Mouse (Mus musculus): ENCODE results near the gene Olfr1466. TPM values are rescaled to one million over a fixed set of nuclear protein-coding genes. Genes with fewer than 3 reads are reported as not detected.

Gene Olfr1466
- not detected in 2 replicates for polyA plus RNA-seq (2014; fragmentation: Nextera tagmentation; extraction: Ambion mirVana)

DNA sequence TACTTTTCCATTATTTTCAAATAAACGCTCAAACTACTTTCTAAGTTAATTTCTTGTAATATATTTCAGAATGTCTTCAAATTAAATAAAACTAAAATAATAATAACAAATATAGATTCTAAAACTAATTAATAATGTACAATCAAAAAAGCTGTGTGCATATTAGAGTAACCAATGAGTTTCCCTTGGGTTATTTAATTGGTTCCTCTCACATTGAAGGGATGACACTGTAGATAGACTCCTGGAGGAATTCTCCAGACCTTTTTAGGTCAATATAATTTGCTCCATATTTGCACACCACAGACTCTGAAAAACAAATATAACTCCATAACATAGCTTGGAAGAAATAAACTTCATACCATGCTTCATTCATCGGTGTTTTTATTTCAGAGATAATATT lies at the start of gene Olfr1466:
Gene Olfr1466 (plus strand): TSS at position 301 of the 400 bp plus-strand sequence.
- no peak within 1 kb of the TSS for H3K27ac ChIP-seq (replicated peaks; ENCODE audit: low read depth, low read length)
- H3K9me3 ChIP-seq (ENCODE audit: control insufficient read depth, low read length): peaks cover 4% of the 10 kb centered on the region; the same call in 1 of the 2 replicates
- H3K9ac ChIP-seq (ENCODE audit: low read length): no peak within 1 kb of the TSS
- H3K4me1 ChIP-seq (ENCODE audit: control insufficient read depth, insufficient read depth, low read length): no peaks in the 10 kb centered on the region
- ATAC-seq (ENCODE audit: insufficient number of reproducible peaks, low FRiP score, low TSS enrichment, low read depth): no peak
- no peaks in the 10 kb centered on the region for H3K27me3 ChIP-seq (ENCODE audit: control insufficient read depth, insufficient read depth, low read length)
- 97% methylated on average over 2 of the region's 2 CpGs for WGBS
- no peak within 1 kb of the TSS for H3K4me2 ChIP-seq (ENCODE audit: low read depth, severe bottlenecking)
- H3K36me3 ChIP-seq (ENCODE audit: control insufficient read depth, insufficient read depth, low read length): no peaks in the 10 kb centered on the region
- DNase-seq (ENCODE audit: low spot score): no peak
- no peak within 1 kb of the TSS for H3K4me3 ChIP-seq (ENCODE audit: low read depth, low read length)

DNA sequence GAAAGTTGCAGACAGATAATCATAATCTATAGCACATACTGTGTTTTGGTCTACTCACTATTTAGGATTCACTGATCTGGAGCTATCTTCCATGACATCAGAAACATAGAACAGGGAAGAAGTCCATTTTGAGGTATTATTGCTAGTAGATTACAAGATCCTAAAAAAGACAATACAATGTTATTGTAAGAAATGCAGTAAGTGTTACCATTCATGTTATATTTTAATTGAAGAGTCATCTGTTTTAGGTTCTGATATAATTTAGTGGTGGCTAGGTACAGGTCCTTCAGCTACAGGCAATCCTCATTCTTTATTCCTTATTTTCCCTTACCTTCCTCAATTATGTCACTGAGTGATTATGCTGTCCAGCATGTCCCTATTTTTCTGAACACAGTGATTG lies 23.2 kb upstream of the Olfr1466 start, which contains the start of gene Olfr1465:
Gene Olfr1465 (minus strand): TSS at position 101 of the 400 bp plus-strand sequence.
- Histone ChIP-seq H3K27ac (replicated peaks; ENCODE audit: low read depth, low read length) (no peak within 1 kb of the TSS), H3K36me3 (ENCODE audit: control insufficient read depth, insufficient read depth, low read length) (no peaks in the 10 kb centered on the region), H3K9me3 (ENCODE audit: control insufficient read depth, low read length) (no peaks in the 10 kb centered on the region), H3K9ac (ENCODE audit: low read length) (no peak within 1 kb of the TSS), H3K4me1 (ENCODE audit: control insufficient read depth, insufficient read depth, low read length) (no peaks in the 10 kb centered on the region), H3K4me3 (ENCODE audit: low read depth, low read length) (no peak within 1 kb of the TSS), H3K27me3 (ENCODE audit: control insufficient read depth, insufficient read depth, low read length) (no peaks in the 10 kb centered on the region), H3K4me2 (ENCODE audit: low read depth, severe bottlenecking) (no peak within 1 kb of the TSS)
- DNase-seq (ENCODE audit: low spot score): no peak
- no peak for ATAC-seq (ENCODE audit: insufficient number of reproducible peaks, low FRiP score, low TSS enrichment, low read depth)

DNA sequence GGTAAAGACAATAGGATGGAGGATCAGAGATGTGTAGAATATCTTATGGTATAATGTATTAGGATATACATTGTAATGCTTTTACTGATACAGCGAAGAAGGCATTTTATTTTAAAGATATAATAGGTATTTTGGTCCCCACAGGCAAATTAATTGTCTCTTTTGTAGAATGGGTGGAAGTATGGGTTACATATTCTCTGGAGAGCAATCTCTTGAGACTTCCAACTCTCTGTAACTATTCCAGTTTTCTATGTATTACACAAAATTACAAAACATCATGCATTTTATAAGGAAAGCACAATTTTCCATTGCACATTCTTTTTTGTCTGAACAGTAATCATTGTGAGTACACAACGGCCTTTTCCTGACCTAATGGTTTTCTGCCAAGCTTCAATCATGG lies 23.3 kb downstream of the Olfr1466 start, which contains the start of gene Olfr1467:
Gene Olfr1467 (plus strand): TSS at position 301 of the 400 bp plus-strand sequence.
- Histone ChIP-seq H3K4me1 (ENCODE audit: control insufficient read depth, insufficient read depth, low read length) (no peaks in the 10 kb centered on the region), H3K27me3 (ENCODE audit: control insufficient read depth, insufficient read depth, low read length) (no peaks in the 10 kb centered on the region), H3K9ac (ENCODE audit: low read length) (no peak within 1 kb of the TSS), H3K36me3 (ENCODE audit: control insufficient read depth, insufficient read depth, low read length) (no peaks in the 10 kb centered on the region), H3K4me3 (ENCODE audit: low read depth, low read length) (no peak within 1 kb of the TSS), H3K9me3 (ENCODE audit: control insufficient read depth, low read length) (no peaks in the 10 kb centered on the region), H3K27ac (replicated peaks; ENCODE audit: low read depth, low read length) (no peak within 1 kb of the TSS), H3K4me2 (ENCODE audit: low read depth, severe bottlenecking) (no peak within 1 kb of the TSS)
- WGBS: 86% methylated on average over 2 of the region's 2 CpGs
- ATAC-seq (ENCODE audit: insufficient number of reproducible peaks, low FRiP score, low TSS enrichment, low read depth) (no peak), DNase-seq (ENCODE audit: low spot score) (no peak)

Other genes with a start within 250 kb of the Olfr1466 start
- not detected in 2 replicates for gene Olfr1457, start 241.0 kb upstream of the Olfr1466 start, polyA plus RNA-seq (2014; fragmentation: Nextera tagmentation; extraction: Ambion mirVana)
- not detected in 2 replicates for gene Olfr1458, start 232.1 kb upstream of the Olfr1466 start, polyA plus RNA-seq (2014; fragmentation: Nextera tagmentation; extraction: Ambion mirVana)
- not detected in 2 replicates for gene Olfr1459, start 189.3 kb upstream of the Olfr1466 start, polyA plus RNA-seq (2014; fragmentation: Nextera tagmentation; extraction: Ambion mirVana)
- gene Olfr1461, start 175.9 kb upstream of the Olfr1466 start, polyA plus RNA-seq (2014; fragmentation: Nextera tagmentation; extraction: Ambion mirVana): not detected in 2 replicates
- not detected in 2 replicates for gene Olfr1462, start 153.1 kb upstream of the Olfr1466 start, polyA plus RNA-seq (2014; fragmentation: Nextera tagmentation; extraction: Ambion mirVana)
- gene Olfr1463, start 107.5 kb upstream of the Olfr1466 start, polyA plus RNA-seq (2014; fragmentation: Nextera tagmentation; extraction: Ambion mirVana): not detected in 2 replicates
- not detected in 2 replicates for gene Olfr1465, start 23.3 kb upstream of the Olfr1466 start, polyA plus RNA-seq (2014; fragmentation: Nextera tagmentation; extraction: Ambion mirVana)
- gene Olfr1467, start 23.4 kb downstream of the Olfr1466 start, polyA plus RNA-seq (2014; fragmentation: Nextera tagmentation; extraction: Ambion mirVana): not detected in 2 replicates
- not detected in 2 replicates for gene Olfr1469, start 69.0 kb downstream of the Olfr1466 start, polyA plus RNA-seq (2014; fragmentation: Nextera tagmentation; extraction: Ambion mirVana)
- not detected in 2 replicates for gene Olfr1471, start 104.5 kb downstream of the Olfr1466 start, polyA plus RNA-seq (2014; fragmentation: Nextera tagmentation; extraction: Ambion mirVana)
- not detected in 2 replicates for gene Olfr1472, start 117.2 kb downstream of the Olfr1466 start, polyA plus RNA-seq (2014; fragmentation: Nextera tagmentation; extraction: Ambion mirVana)
- not detected in 2 replicates for gene Olfr1474, start 130.7 kb downstream of the Olfr1466 start, polyA plus RNA-seq (2014; fragmentation: Nextera tagmentation; extraction: Ambion mirVana)
- not detected in 2 replicates for gene Olfr1475, start 141.3 kb downstream of the Olfr1466 start, polyA plus RNA-seq (2014; fragmentation: Nextera tagmentation; extraction: Ambion mirVana)
- not detected in 2 replicates for gene Olfr1477, start 161.7 kb downstream of the Olfr1466 start, polyA plus RNA-seq (2014; fragmentation: Nextera tagmentation; extraction: Ambion mirVana)
- gene Olfr1480, start 189.1 kb downstream of the Olfr1466 start, polyA plus RNA-seq (2014; fragmentation: Nextera tagmentation; extraction: Ambion mirVana): not detected in 2 replicates
- gene Olfr1484, start 244.6 kb downstream of the Olfr1466 start, polyA plus RNA-seq (2014; fragmentation: Nextera tagmentation; extraction: Ambion mirVana): not detected in 2 replicates